Mouse (Mus musculus) megakaryocyte, adult 5-6 weeks (primary cell): ENCODE measurements around the gene Tmem120b. TPM values are rescaled to one million over a fixed set of nuclear protein-coding genes. Genes with fewer than 3 reads are reported as not detected.
A peak's percentile ranks its signal among the peaks of the same experiment; 100 is the strongest.

ENCODE experiments used
- ATAC-seq: 2 replicates; pipeline ENCODE4 v1.8.0; 2016; ENCODE audit warnings: mild to moderate bottlenecking, inconsistent platforms; ENCODE audit not compliant: poor library complexity, severe bottlenecking
- total RNA-seq, 2 experiments: library from RNA; stranded (forward) in 1 of 2; stranded (reverse) in 1 of 2; fragments of 153-499, 151-499 nt in 1 of 2; fragments of 221-1000, 200-1000 nt in 1 of 2; gene quantifications; 2 replicates each; pipeline versions ENCODE4 v1.2.3 to v1.2.4; 2015 to 2017

The Tmem120b gene
- total RNA-seq, 2 experiments from 2014 or later: 0.29 to 2.5 TPM

DNA sequence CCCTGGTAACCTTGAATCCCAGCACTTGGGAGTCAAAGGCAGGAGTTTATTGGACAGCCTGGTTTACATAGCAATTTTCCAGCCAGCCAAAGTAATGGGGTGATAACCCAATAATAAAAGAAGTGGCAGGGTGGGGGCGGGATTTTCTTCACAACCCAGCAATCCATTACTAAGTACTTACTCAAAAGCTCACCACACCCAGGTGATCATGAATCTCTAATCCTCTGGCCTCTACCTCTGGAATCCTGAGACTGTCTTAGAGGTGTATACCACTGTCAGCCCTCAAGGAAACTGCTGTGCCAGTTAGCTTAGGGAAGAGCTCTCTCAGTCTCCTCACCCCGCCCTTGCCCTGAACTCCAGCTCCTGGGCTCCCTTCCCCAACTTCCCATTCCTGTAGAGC, 18.3 kb downstream of the Tmem120b start:
- no peak for ATAC-seq

GRCm38 (mm10) chr5:123088784-123089183, 20.6 kb downstream of the Tmem120b start:
- no peak for ATAC-seq

GRCm38 (mm10) chr5:123090560-123091306, 22.5 kb downstream of the Tmem120b start:
- ATAC-seq: no peak

GRCm38 (mm10) chr5:123093077-123093633, 24.9 kb downstream of the Tmem120b start:
- no peak for ATAC-seq

GRCm38 (mm10) chr5:123094238-123094991, 26.2 kb downstream of the Tmem120b start:
- no peak; the same call in 1 of the 2 replicates for ATAC-seq

GRCm38 (mm10) chr5:123096299-123096698, 28.1 kb downstream of the Tmem120b start:
- no peak for ATAC-seq

- ATAC-seq: no peak
These were observed 30.3 kb downstream of the Tmem120b start for GRCm38 (mm10) chr5:123098487-123098886.

DNA sequence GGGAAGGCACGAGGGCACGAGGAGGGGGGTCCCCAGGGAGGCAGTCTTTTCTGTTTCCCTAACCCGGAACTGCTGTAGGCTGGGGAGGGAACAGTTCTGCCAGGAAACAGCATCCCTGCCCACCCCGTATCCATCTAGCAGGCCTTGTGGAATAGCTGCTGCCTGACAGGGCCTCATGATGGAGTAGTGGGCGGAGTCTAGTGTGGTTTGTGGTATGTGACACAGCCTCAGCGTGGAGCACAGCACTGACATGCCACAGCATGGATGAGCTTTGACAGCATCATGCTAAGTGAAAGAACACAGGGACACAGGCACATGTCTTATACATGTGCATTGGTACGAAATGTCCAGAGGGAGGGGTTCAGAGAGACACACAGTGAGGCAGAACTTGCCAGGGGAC, 34.2 kb downstream of the Tmem120b start:
- ATAC-seq: no peak

GRCm38 (mm10) chr5:123103556-123103955, 35.3 kb downstream of the Tmem120b start:
- ATAC-seq: no peak

DNA sequence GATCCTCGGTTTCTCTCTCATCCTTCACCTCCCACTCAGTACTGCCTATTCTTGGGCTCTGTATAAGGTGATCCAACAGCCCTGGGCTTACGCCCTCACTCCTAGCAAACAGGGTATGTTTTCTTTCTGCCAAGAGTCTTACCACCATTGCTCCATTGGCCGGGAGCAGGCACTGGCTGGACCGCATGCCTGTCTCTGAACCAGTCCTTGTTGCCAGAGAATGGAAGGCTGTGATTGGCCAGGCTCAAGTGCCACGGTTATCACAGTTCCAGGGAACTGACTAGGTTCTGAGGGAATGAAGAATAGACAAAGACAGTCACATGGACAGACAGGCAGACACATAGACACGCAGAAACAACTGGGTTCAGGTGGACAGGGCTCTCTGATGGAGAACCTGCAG, 36.6 kb downstream of the Tmem120b start:
- ATAC-seq: no peak

DNA sequence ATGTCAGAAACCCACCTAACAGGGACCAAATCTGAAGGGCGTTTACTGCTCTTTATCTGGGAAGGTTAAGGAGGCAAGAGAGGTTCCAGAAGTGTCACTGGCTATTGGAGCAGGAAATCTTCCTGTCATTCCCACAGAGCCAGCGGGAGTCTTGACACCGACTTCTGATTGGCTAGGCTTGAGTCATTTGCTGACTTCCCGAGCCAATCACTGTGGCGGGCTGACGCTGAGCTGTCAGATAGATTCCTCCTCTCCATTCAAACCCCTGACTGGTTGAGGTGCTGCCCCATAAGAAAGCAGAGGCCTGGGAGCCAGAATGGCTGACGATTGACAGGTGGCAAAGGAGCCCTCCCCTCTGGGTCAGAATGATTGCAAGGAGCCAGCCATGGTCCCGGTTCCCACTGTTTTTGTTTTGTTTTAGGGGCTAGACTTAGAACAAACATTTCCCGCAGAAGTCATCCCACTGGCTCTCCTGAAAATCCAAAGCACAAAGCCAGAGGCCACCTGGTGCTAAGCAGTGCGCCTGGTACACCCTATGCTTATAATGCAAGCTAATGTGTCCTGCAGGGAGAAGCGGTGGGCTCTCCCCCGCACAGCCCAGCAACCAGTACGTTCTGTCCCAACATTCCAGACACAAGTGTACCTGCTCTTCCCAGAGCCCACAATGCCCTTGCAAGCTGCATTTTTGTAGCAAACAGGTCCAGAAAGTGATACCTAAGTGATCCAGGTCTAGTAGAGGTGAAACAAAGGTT, 41.4 kb downstream of the Tmem120b start:
- ATAC-seq: no peak

- no peak for ATAC-seq
These were observed 42.1 kb downstream of the Tmem120b start for GRCm38 (mm10) chr5:123110296-123110721.

DNA sequence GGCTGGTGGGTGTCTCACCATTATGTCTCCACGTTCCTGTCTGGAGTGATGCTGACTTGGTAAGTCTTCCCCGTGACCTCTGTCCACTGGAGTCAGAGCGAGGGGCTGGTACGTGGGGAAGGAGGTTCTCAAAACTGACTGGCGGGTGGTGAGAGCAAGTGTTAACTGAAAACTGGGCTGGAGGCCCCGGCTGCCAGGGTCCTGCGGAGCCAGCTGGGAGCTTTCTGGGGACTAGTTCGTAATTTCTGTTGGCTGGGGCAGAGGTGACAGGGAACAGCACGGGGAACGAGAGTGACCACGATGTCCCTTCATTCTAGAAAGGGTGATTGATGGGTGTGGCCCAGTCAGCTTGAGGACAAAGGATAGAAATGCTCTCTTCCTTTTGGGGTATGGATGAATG, 45.9 kb downstream of the Tmem120b start:
- ATAC-seq: no peak

DNA sequence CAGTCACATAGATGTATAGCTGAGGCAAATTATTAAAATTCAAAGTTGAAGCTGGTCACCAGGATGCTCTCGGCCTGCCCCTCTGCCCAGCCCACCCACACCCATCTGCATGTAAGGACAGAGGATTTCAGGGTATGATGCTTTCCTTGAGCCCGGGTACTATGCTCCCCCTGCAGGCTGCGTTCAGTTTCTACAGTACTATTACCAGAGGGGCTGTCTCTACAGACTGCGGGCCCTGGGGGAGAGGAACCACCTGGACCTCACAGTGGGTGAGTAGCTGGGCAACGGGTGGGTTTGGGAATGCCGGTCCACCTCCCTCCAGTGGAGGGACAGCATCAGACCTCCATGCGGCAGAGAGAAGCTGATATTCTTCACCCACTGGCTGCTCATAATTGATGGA, 46.7 kb downstream of the Tmem120b start:
- no peak for ATAC-seq

DNA sequence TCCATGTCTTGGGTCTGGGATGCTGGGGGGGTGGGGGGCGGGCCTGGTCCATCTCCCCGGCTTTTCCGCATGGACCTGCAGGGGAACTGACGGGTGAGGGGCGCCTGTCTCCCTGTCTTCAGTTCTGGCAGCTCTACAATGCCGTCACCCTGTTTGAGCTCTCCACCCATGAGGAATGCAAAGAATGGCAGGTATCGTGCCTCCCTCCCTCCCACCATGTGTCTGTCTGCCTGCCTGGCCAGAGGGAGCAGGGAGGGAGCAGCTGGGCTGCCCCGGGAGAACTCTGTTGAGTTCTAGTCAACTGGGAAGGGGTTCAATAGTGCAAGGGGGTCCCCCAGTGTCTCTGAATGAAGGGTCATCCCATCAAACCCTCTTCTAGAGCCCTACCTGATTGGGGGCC, 47.9 kb downstream of the Tmem120b start:
- no peak for ATAC-seq

DNA sequence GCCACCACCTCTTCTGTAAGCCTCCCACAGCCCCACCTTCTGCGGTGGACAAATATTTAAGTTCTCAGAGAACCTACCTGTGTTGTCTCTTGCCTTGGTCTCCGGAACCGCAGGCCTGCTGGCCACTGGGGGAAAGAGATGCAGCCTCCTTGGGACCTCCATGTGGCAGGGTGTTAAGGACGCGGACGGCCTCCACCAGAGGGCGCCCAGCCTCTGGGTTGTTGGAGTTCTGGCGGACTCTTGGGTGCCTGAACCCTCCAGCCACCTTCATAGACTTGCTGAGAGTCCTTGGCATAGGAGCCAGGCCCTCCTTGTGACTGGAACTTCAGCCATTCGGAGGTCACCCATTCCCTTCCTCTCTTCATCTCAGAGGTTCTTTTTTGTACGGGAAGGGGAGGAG, 49.0 kb downstream of the Tmem120b start:
- ATAC-seq: peak; percentile 93

DNA sequence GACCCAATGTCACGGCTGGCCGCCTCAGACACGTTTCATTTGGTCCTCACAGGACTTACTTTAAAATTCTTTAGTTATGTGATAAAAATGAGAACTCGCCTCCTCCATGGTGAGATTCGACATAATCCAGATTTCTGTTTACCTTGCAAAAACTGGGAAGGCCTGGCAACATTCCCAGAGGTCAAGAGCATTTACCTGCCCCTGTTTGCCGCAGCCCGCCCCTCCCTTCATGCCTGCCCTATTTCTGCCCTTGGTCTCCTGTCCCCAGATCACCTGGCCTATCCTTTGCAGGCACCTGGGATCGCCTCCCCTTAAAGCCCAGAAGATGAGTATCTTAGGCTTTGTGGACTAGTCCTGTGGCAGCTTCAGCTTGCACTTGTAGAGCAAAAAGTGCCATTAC, 49.6 kb downstream of the Tmem120b start:
- no peak for ATAC-seq

GRCm38 (mm10) chr5:123118826-123119225, 50.6 kb downstream of the Tmem120b start:
- ATAC-seq: no peak

GRCm38 (mm10) chr5:123120624-123121215, 52.5 kb downstream of the Tmem120b start:
- no peak for ATAC-seq

DNA sequence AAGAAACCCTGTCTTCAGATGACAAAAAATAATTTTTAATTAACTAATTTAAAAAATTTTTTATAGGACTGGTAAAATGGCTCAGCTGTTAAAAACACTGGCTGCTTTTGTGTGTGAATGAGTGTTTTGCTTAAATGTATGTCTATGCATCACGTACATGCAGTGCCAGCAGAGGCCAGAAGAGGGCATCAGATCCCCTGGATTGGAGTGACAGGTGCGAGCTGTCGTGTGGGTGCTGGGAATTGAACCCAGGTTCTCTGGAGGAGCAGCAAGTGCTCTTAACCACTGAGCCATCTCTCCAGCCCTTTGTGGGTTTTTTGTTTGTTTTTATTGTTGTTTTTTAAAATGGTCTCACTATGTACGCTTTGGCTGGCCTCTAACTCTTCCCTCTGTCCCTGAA, 54.0 kb downstream of the Tmem120b start:
- no peak for ATAC-seq

DNA sequence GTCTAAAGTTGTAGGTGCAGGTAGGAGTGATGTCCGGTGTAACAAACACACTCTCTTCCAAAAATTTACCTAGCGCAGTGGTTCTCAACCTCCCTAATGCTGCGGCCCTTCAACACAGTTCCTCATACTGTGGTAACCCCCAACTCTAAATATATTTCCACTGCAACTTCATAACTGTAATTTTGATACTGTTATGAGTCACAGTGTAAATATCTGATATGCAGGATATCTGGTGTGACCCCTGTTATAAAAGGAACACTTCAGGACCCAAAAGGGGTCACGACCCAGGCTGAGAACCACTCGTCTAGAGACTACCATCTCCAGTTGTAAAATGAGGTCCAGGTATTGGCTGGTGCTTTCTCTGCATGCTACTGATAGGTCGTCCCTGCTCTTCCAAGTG, 56.9 kb downstream of the Tmem120b start:
- no peak for ATAC-seq
